ENCODE assay signal across 8 mouse cellular contexts in genomic region chr15:81989371-81990062, GRCm38 (mm10). TPM values are rescaled to one million over a fixed set of nuclear protein-coding genes. Genes with fewer than 3 reads are reported as not detected.
DNase-seq lines count a peak whose midpoint lies in the region; ATAC-seq and TF ChIP-seq lines count a peak whose summit lies in the region.

No protein-coding gene starts in this region.

- peak overlapping the region; percentile 61 for H3K27ac ChIP-seq in gastrocnemius, adult 2 months
- H3K27ac ChIP-seq in hindbrain, postnatal 0 days = no peak overlapping the region

- no peak overlapping the region for H3K4me2 ChIP-seq in hindbrain, postnatal 0 days (ENCODE audit: low read depth, low read length)

- H3K36me3 ChIP-seq in hindbrain, postnatal 0 days (ENCODE audit: insufficient read depth, low read length) = peaks cover 14% of the 10 kb centered on the region

- peak; percentile 87 for TF ChIP-seq CTCF in gastrocnemius, adult 2 months (IDR thresholded peaks at IDR 0.05)
- peak; percentile 87 for TF ChIP-seq CTCF in hindbrain, postnatal 0 days (IDR thresholded peaks at IDR 0.05; ENCODE audit: low read depth)

- H3K9me3 ChIP-seq in hindbrain, postnatal 0 days (ENCODE audit: low read length) = no peaks in the 10 kb centered on the region

- peak; percentile 87 for DNase-seq in R1 (ENCODE audit: low read depth, low spot score)
- DNase-seq in cerebellum, postnatal 36 days = peak; percentile 88 to 95
- peak; percentile 91 for DNase-seq in gastrocnemius, adult 2 months
- peak; percentile 96 for DNase-seq in hindbrain, postnatal 0 days (ENCODE audit: low spot score)
- peak; percentile 80 to 86 for DNase-seq in left cerebral cortex, adult 18-20 months (ENCODE audit: low spot score in 2 of 2)
- DNase-seq in lung, postnatal 4 days = peak; percentile 88 to 91
- peak; percentile 82 for DNase-seq in retina, postnatal 7 days (ENCODE audit: low read depth, low spot score)
- peak; percentile 58 for DNase-seq in urinary bladder, adult 2 months (ENCODE audit: low spot score)

- H3K27me3 ChIP-seq in hindbrain, postnatal 0 days (ENCODE audit: insufficient read depth, low read length) = no peaks in the 10 kb centered on the region

- no peak overlapping the region for H3K9ac ChIP-seq in hindbrain, postnatal 0 days (replicated peaks; ENCODE audit: low read length)

- peak; percentile 88 for ATAC-seq in hindbrain, postnatal 0 days

- H3K4me1 ChIP-seq in hindbrain, postnatal 0 days (ENCODE audit: insufficient read depth, low read length) = no peaks in the 10 kb centered on the region

- intact Hi-C loops in gastrocnemius, adult 2 months (cut with DNase I) = loop anchor here (1.0 to 5.0 kb wide), 2 partner anchors 29 to 162 kb away; partner anchors contain the start of gene Pmm1

- WGBS in hindbrain, postnatal 0 days = 36% methylated on average over 11 of the region's 11 CpGs

- H3K4me3 ChIP-seq in gastrocnemius, adult 2 months = no peak overlapping the region
- H3K4me3 ChIP-seq in hindbrain, postnatal 0 days (ENCODE audit: low read length) = no peak overlapping the region

RNA-seq across cellular contexts. Expression of gene Xrcc6, which starts 1.9 kb away (rescaled TPM):
- 10 to 100 TPM; 23.9 to 25.4 TPM for total RNA-seq in gastrocnemius, adult 2 months (2021)
- total RNA-seq in hindbrain, postnatal 0 days (2014; rRNA removed) = 18.5 and 20.1 TPM in 2 replicates
- 30.9 and 35.3 TPM in 2 replicates for polyA plus RNA-seq in hindbrain, postnatal 0 days (2015; fragmentation: Nextera tagmentation; extraction: Ambion mirVana)
- 10 to 100 TPM; 19.9 to 22.2 TPM for total RNA-seq in left cerebral cortex, adult 18-20 months (2021)
- 18.3 and 20.4 TPM in 2 replicates for polyA plus RNA-seq in urinary bladder, adult 2 months (2012; rRNA removed)

RNA-seq across cellular contexts. Expression of gene 1700029P11Rik, which starts 9.2 kb away (rescaled TPM):
- not detected for total RNA-seq in gastrocnemius, adult 2 months (2021)
- total RNA-seq in hindbrain, postnatal 0 days (2014; rRNA removed) = not detected in 2 replicates
- not detected in 2 replicates for polyA plus RNA-seq in hindbrain, postnatal 0 days (2015; fragmentation: Nextera tagmentation; extraction: Ambion mirVana)
- total RNA-seq in left cerebral cortex, adult 18-20 months (2021) = not detected
- polyA plus RNA-seq in urinary bladder, adult 2 months (2012; rRNA removed) = not detected in 2 replicates

RNA-seq across cellular contexts. Expression of gene Pmm1, which starts 28.8 kb away (rescaled TPM):
- 10 to 100 TPM; 16.2 to 17.2 TPM for total RNA-seq in gastrocnemius, adult 2 months (2021)
- total RNA-seq in hindbrain, postnatal 0 days (2014; rRNA removed) = 123 and 164 TPM in 2 replicates
- polyA plus RNA-seq in hindbrain, postnatal 0 days (2015; fragmentation: Nextera tagmentation; extraction: Ambion mirVana) = 140 and 142 TPM in 2 replicates
- total RNA-seq in left cerebral cortex, adult 18-20 months (2021) = 100 to 1,000 TPM; 201 TPM
- polyA plus RNA-seq in urinary bladder, adult 2 months (2012; rRNA removed) = 76.2 and 80.5 TPM in 2 replicates

RNA-seq across cellular contexts. Expression of gene Desi1, which starts 44.1 kb away (rescaled TPM):
- 10 to 100 TPM; 14.5 to 20.8 TPM for total RNA-seq in gastrocnemius, adult 2 months (2021)
- total RNA-seq in hindbrain, postnatal 0 days (2014; rRNA removed) = 29.9 and 32.1 TPM in 2 replicates
- 44.1 and 45.3 TPM in 2 replicates for polyA plus RNA-seq in hindbrain, postnatal 0 days (2015; fragmentation: Nextera tagmentation; extraction: Ambion mirVana)
- total RNA-seq in left cerebral cortex, adult 18-20 months (2021) = 10 to 100 TPM; 83.4 to 85.2 TPM
- polyA plus RNA-seq in urinary bladder, adult 2 months (2012; rRNA removed) = 19.5 and 21.7 TPM in 2 replicates

RNA-seq across cellular contexts. Expression of gene Csdc2, which starts 53.0 kb away (rescaled TPM):
- 1 to 10 TPM; 1.6 to 2.1 TPM for total RNA-seq in gastrocnemius, adult 2 months (2021)
- 178 and 188 TPM in 2 replicates for total RNA-seq in hindbrain, postnatal 0 days (2014; rRNA removed)
- 239 and 269 TPM in 2 replicates for polyA plus RNA-seq in hindbrain, postnatal 0 days (2015; fragmentation: Nextera tagmentation; extraction: Ambion mirVana)
- total RNA-seq in left cerebral cortex, adult 18-20 months (2021) = 10 to 100 TPM; 80.7 to 90.7 TPM
- 20.2 and 29.6 TPM in 2 replicates for polyA plus RNA-seq in urinary bladder, adult 2 months (2012; rRNA removed)
